14 mouse cellular contexts compared by ENCODE assay signal in the genomic region with DNA sequence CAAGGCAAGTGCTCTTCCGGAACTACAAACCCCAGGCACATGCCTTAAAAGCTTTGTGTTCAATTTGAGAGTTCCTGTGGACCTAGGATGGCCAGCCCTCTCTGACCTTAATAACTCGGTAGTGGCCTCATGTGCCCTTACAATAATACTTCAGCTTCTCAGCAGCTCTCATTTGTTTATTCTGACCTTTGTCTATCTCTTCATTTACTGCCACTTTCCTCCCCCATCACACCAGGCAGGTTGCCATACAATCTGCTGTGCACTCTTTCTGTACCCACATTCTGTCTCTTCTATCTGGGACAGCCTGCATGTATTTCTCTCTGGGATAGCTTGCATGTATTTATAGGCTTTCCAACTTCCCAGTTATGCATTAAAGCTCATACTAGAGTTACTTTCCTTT. TPM values are rescaled to one million over a fixed set of nuclear protein-coding genes. Genes with fewer than 3 reads are reported as not detected.
DNase-seq lines count a peak whose midpoint lies in the region; ATAC-seq lines count a peak whose summit lies in the region.
"Had no signal": no experiment of that assay in that cellular context is flagged by ENCODE, and none has a peak within 500 bp of the region (broad histone marks: within the 10 kb centered on the region; RNA-seq: fewer than 3 reads in every experiment).

No protein-coding gene starts in this region.

- peaks cover 7% of the 10 kb centered on the region; the same call in 1 of the 2 replicates for H3K4me1 ChIP-seq in limb, embryonic 10.5 days
- H3K4me1 ChIP-seq: embryonic facial prominence, embryonic 12.5 days; hindbrain, embryonic 10.5 days had no signal

- DNase-seq in frontal cortex, postnatal 10 days (ENCODE audit: low spot score in 2 of 2), result no peak
- peak; percentile 35 for DNase-seq in right cerebral cortex, adult 18-20 months
- DNase-seq in right cerebral cortex, postnatal 4 days, result no peak
- DNase-seq in layer of hippocampus, postnatal 10 days (ENCODE audit: low spot score in 2 of 2), result peak; percentile 35 to 41
- no peak for DNase-seq in limb, embryonic 10.5 days (ENCODE audit: low spot score)
- no peak for DNase-seq in ovary, adult 18-20 months (ENCODE audit: low spot score)
- DNase-seq: adrenal gland, postnatal 25 days; kidney, postnatal 14 days; thymus, postnatal 36 days had no signal

- no peak overlapping the region for H3K27ac ChIP-seq in limb, embryonic 10.5 days
- H3K27ac ChIP-seq: embryonic facial prominence, embryonic 12.5 days; hindbrain, embryonic 10.5 days; liver, embryonic 12.5 days had no signal

- ATAC-seq in frontal cortex, adult (ENCODE audit: low TSS enrichment), result peak; percentile 42; the same call in 1 of the 2 replicates
- ATAC-seq: liver, embryonic 12.5 days had no signal

- H3K36me3 ChIP-seq in limb, embryonic 10.5 days, result no peaks in the 10 kb centered on the region; the same call in 1 of the 2 replicates
- H3K36me3 ChIP-seq: embryonic facial prominence, embryonic 12.5 days; hindbrain, embryonic 10.5 days; liver, embryonic 12.5 days had no signal

- H3K9me3 ChIP-seq in limb, embryonic 10.5 days (replicated peaks), result no peaks in the 10 kb centered on the region
- H3K9me3 ChIP-seq: embryonic facial prominence, embryonic 12.5 days; hindbrain, embryonic 10.5 days; liver, embryonic 12.5 days had no signal

- H3K27me3 ChIP-seq in limb, embryonic 10.5 days (ENCODE audit: low read depth, poor library complexity, severe bottlenecking), result no peaks in the 10 kb centered on the region
- H3K27me3 ChIP-seq: embryonic facial prominence, embryonic 12.5 days; liver, embryonic 12.5 days had no signal

- 72% methylated on average over 2 of the region's 2 CpGs for WGBS in limb, embryonic 10.5 days

- H3K4me3 ChIP-seq in limb, embryonic 10.5 days, result no peak overlapping the region
- H3K4me3 ChIP-seq: embryonic facial prominence, embryonic 12.5 days; hindbrain, embryonic 10.5 days; liver, embryonic 12.5 days; myocyte had no signal

RNA-seq across cellular contexts. Expression of a gene that starts 10.5 kb away (rescaled TPM):
- 10 to 100 TPM; 47.4 to 52.0 TPM for total RNA-seq in layer of hippocampus, postnatal 10 days (2021)
- polyA plus RNA-seq in limb, embryonic 10.5 days (2016; fragmentation: Nextera tagmentation; extraction: Ambion mirVana), result 6.4 and 6.6 TPM in 2 replicates

RNA-seq across cellular contexts. Expression of a gene that starts 10.6 kb away (rescaled TPM):
- total RNA-seq in layer of hippocampus, postnatal 10 days (2021), result 10 to 100 TPM; 11.1 to 12.3 TPM
- polyA plus RNA-seq in limb, embryonic 10.5 days (2016; fragmentation: Nextera tagmentation; extraction: Ambion mirVana), result 3.6 and 4.7 TPM in 2 replicates

Comparison
In these comparisons a context has a peak if more than half of its experiments do, and no peak if none do; other contexts are left out.
1. DNase-seq: peak in right cerebral cortex, adult 18-20 months (single experiment) and layer of hippocampus, postnatal 10 days (2 of 2); none in frontal cortex, postnatal 10 days (0 of 2), right cerebral cortex, postnatal 4 days (single experiment), limb, embryonic 10.5 days (single experiment) and ovary, adult 18-20 months (single experiment).